Mouse (Mus musculus) spleen, postnatal 10 days (tissue): ENCODE data around the gene Calhm6.

Experiments
- DNase-seq, 2 experiments: peaks; one replicate each; pipeline ENCODE4 v3.0.0; 2021 to 2022; ENCODE audit warnings: low spot score in 2 of 2

Gene Calhm6

DNA sequence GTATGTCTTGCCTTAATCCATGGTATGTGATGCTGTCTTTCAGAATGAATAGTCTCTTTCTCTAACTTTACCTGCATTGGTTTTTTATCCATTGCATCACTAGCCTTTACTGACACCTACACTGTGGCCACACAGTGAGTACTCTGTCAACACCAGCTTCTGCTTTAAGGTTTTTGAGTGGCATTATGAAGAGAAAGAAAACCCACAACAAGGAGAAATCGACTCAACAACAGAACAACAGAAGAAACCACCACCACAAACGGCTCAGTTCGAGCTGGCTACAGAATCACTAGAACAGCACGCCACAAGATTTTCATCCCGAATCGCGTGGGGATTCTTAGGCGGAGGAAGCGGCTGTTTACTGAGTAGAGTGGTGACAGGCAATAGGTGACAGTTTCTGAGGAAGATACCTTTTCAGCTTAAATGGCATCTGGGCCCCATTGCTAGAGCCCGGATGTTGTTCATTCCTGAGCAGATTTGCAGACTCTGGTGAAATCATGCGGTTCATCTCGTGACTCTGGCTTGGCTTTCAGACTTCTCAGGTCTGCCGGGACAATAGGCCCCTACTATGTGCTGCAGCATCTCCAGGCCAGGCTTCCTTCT lies 16.8 kb downstream of the Calhm6 start:
- DNase-seq = no peak

DNA sequence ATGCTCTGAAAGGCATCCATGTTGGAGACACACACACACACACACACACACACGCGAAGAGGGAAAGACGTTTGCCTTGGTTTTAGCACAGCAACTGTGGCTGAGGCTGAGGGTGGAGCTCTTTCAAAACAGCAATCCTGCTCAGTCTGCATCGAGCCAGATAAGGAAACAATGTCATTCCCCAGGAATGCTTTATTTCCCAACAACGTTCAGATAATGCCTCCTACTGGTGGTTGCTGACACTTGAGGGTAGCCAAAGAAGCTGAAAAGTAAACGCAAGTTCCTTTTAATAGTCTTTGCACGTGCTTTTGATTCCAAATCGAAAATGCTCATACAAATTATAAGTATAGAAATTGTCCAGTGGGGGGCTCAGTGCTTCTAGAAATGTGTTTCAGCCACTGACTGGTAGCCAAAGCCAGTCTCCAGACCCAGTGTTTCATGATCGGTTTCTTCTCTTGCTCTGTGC lies 31.3 kb downstream of the Calhm6 start, which contains the start of gene Calhm5:
Gene Calhm5, minus strand, starts transcription at position 102 of the 466 bp plus-strand sequence.
- DNase-seq = no peak

DNA sequence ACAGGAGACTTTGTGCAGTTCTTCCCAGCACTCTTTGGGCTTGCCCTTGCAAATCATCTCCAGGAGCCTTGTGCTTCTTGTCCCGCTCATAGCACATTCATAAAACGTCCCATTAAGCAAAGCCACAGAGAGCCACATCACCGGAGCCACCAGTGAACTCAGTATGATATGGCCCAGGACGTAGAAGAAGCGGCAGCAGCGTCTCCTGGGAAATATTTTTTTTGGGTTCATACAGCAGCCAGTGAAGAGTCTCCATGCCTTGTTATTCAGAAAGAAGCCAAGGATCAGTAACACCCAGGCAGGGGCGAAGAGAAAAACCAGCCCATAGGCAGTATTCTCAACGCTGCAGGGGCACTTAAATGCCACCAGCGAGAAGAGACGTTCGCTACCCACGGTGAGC lies 31.8 kb downstream of the Calhm6 start:
- no peak for DNase-seq

DNA sequence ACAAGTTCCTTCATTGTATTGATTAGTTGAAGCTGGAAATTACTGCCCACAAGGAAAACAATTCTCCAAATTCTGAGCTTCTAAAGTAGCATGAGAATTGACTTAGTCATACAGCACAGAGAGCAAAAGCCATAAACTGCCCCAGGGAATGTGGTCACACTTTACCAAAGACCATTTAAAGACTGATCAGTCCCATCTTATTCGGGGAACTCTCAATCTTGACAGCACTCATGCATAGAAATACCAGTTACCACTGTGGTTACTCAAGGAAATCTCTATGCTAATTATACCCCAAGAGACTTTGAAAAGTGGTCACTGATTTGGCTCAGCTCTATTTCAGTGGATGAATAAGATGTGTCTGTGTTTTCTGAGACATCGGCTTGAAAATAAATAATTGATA lies 32.6 kb downstream of the Calhm6 start:
- no peak for DNase-seq

DNA sequence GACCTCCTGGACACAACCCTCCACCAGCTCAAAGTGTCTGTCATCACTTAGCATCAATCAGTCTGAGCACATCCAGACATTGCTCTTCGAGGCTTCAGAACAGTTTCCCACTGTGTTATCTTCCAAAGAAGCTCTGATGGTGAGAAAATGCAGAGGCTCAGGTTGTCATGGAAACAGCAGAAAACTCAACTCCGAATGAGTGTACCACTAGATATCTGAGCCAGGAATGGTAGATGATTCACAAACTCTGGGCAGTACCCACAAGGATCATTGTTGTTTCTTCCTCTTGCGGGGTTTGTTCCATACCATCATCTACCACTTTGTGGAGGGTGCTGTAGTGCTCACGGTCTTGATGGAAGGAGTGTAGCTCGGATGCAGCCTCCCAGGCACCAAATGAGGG lies 35.9 kb downstream of the Calhm6 start:
- DNase-seq = no peak

DNA sequence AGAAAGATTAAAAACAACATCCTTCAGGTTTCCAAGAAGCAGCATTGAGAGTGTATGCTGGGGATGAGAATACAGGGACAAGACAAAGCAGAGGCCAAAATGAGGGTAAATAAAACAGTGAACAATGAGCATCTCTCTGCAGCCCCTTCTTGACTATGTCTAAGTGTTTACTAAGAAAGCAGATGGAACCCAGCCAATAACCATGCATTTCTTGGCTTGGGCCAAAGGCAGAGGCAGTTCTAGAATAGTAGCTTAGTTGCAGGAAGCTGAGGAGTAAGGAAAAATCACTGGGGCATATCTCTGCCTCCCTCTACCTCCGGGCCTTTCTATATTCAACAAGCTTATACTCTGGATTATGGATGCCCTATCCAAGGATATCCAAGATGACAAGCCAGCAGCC lies 37.3 kb downstream of the Calhm6 start:
- no peak for DNase-seq

DNA sequence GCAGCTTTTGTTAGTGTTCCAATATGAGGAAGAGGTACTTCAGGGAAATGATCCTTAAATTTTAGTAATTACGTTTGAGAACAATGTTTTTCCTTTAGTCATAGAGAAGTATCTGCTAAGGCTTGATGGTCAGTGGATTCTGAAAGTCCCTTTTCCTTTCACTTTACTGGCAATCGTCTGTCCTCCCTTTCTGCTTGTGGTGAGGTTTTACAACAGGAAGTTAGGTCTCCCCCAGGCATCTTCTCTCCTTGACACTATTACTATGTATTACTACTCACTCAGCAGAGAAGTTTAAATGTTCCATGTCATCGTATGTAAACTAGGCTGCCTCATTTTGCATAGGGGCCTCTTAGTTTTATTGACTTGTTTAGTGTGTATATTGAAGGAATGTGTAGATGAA lies 38.3 kb downstream of the Calhm6 start:
- no peak for DNase-seq

DNA sequence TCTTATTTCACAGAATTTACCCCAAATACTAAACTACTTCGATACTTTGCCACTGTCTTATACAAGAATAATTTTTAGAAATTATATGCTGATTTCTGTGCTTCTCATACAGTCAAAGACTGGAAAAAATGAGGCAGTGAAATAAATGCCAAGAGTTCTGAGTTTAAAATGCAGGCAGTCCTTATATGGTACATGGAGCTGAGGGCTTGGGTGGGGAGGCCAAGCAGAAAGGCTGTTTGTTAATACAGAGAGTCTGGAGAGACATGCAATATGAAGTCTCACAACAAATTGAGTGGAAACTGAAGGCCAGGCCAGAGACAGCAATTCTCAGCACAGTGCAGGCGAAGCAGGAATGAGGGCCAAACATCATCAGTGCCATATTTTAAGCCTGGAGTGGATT lies 39.3 kb downstream of the Calhm6 start:
- DNase-seq = no peak

DNA sequence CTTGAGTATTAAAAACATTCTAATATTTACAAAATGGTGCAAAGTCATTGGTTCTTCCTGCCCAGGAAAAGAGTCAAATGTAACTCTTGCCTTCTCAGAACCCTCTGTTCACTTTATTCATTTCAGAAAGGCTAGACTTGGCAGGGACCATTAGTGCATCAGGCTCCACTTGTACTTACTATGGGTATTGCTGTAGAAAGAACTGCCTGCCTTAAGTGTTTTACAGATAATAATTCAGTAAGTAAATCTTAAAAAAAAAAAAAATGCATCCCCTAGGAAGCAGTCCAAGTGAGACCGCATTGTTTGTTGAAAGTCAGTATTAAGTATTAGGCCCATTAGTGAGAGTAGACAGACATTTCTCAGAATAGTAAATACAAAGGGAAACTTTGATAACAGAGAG lies 41.3 kb downstream of the Calhm6 start:
- DNase-seq = no peak
